Mouse (Mus musculus) right cerebral cortex, postnatal 14 days (tissue): ENCODE data around the gene Acadl.

Experiments
- DNase-seq: peaks from one replicate; pipeline ENCODE4 v3.0.0; 2022

Acadl gene

GRCm38 (mm10) chr1:66862712-66863511, at the start of gene Acadl:
TSS of gene Acadl (minus strand) at chr1:66863277.
- DNase-seq, result peak; percentile 58

DNA sequence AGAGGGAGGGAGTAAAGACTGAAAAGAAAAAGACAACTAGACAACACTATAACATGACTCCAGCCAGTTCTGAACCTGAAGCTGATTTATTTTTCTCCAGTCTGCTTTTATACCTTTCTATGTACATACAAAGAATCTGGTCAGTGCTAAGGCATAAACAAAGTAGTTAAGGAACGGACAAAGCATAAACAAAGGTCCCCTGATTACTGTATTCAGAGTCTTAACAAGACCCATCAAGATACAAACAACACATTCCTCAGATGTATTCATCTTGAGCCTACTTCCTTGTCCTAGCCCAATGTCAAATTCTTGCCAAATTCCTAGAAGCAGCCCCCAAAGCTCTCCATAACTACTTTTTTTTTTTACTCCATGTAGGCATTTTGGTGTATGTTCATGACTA, 49.2 kb upstream of the Acadl start:
- no peak for DNase-seq

DNA sequence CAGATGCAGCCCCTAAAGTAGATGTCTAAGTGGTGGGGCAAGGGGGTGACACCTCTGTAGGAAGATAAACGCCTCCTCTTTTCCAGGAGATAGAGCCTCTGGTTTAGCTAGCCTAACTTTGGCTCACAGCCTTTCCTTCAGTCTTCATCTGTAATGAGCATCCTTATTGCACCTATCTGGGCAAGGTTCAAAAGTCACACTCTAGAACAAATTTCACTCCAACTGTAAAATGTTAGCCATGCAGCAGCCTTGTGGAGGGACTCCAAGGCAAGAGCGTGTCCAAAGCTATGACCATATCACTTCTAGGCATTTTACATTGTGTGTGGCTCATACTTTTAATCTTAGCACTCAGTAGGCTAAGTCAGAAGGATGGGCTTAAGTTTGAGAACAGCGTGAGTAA, 39.5 kb upstream of the Acadl start:
- no peak for DNase-seq

GRCm38 (mm10) chr1:66900946-66901345, 37.9 kb upstream of the Acadl start:
- DNase-seq, result no peak

DNA sequence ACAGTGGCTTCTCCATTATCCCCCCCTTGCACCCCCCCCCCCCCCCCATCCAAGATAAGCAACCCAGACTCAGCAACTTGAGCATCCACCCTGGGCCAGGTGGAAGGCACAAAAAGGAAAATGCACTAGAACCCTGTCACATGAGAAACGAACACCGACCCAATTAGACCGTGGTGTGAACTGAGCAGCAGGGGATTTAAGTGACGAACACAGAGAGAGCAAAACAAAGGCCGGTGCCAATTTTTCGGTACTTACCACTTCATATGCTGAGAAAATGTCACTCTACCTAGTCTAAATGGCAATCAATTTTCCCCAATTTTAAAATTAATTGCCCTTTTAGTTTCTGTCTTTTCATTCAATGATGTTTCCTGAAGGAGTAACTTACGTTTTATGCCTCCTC, 35.2 kb upstream of the Acadl start:
- DNase-seq, result no peak

DNA sequence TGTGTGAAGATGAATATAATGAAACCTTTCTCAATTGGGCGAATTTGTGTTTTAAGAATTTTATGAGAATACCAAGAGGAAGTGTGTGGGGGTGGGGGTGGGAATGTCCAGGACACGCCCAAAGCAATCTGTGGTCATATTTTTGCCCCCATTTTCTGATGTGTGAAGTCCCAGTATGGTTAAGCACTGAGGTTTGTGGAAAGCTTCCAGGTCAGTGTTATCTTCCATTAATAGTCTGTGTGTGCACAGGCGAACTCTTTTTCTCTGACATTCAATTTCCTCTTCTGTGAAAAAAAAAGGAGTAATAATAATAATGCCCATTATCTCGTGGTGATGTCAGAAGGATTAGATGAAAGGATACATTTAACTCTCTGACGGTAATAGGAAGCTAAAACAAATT, 33.5 kb upstream of the Acadl start:
- no peak for DNase-seq

DNA sequence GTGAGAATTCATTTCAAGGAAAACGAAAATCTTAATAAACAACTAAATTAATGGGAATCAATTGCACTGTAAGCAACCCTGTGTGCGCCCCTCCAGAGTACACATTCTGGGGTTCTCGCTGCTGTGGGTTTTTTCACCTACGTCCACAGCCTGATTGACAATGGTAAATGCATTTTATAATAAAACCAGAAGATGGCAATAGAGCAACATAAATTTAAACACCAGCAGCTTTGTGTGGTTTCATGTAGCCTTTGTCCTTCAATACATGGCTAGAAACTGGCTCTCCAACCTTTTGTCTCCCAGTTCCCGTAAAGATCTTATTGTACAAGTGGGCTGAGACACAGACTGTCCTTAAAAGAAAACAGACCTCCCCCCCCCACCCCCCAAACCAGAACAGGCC, 33.0 kb upstream of the Acadl start:
- DNase-seq, result no peak

GRCm38 (mm10) chr1:66895837-66896118, 32.7 kb upstream of the Acadl start:
- DNase-seq, result peak; percentile 38

DNA sequence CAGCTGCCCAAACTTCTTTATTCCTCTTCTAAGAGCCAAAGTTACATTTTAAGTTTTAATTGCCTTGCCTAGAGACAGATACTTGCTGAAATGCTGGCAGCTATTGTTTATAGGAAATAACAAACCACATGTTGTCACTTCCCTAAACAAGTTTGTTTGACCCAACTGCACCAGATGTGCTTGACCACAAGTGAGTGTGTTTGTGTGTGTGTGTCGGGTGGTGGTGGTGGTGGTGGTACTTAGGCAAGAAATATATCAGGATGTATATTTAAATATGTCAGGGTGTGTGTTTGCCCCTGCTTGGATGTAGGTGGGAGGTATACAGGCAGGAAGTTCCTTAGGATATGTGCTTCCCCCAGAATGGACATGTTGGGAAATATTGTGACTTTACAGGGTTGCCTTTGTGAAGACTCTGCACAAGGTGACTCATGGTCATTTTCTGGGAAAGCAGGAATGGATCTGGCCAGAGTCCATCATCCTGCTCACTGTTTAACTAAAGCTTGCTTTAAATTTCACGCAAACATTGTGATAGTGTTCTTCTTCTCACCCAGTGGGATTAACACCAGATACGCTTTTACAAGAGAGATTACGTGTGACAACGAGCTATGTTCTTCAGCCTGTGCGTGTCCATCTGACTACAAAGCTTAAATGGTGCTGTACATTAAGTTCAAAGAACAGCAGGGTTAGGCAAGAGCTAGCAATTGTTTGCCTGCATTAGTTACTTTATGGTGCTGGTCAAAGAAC, 32.2 kb upstream of the Acadl start:
- DNase-seq, result no peak

GRCm38 (mm10) chr1:66887175-66887574, 24.1 kb upstream of the Acadl start:
- DNase-seq, result no peak

GRCm38 (mm10) chr1:66880217-66880616, 17.1 kb upstream of the Acadl start:
- DNase-seq, result no peak

DNA sequence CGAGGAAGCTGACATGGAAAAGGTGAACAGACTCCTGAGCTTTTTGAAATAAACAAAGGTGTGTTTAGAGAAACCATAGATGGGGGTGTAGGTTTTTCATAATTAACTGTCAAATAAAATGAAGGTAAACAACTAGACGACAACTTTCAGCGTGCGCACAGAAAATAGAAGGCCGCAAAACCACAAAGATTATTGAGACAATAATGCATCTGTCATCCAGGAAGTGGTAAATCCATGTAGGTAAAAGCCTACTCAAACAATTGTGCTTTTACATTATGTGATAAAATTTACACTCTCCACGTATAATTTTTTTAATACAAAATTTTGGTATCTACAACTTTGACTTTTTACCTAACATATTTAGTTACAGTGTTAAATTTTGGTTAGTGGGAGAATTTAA, 11.7 kb upstream of the Acadl start:
- no peak for DNase-seq

GRCm38 (mm10) chr1:66871591-66871990, 8.5 kb upstream of the Acadl start:
- DNase-seq, result peak; percentile 13

DNA sequence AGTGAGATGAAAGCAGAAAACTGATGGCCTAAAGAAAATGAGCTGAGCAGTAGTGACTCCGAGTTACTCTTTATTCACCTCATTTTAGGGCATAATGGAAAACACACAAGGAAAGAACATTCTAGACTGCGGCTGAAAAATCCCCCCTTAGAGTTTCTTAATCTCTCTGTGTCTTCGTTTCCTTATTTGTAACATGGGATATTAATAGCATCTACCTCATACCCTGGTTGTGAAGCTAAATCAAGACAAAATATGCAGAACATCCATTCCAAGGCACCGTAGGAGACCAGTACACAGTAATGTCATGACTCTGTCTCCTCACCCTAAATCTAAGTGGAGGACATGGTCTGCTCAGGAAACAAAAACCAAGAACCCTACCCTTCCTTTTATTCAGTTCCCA, 2.6 kb upstream of the Acadl start:
- no peak for DNase-seq

DNA sequence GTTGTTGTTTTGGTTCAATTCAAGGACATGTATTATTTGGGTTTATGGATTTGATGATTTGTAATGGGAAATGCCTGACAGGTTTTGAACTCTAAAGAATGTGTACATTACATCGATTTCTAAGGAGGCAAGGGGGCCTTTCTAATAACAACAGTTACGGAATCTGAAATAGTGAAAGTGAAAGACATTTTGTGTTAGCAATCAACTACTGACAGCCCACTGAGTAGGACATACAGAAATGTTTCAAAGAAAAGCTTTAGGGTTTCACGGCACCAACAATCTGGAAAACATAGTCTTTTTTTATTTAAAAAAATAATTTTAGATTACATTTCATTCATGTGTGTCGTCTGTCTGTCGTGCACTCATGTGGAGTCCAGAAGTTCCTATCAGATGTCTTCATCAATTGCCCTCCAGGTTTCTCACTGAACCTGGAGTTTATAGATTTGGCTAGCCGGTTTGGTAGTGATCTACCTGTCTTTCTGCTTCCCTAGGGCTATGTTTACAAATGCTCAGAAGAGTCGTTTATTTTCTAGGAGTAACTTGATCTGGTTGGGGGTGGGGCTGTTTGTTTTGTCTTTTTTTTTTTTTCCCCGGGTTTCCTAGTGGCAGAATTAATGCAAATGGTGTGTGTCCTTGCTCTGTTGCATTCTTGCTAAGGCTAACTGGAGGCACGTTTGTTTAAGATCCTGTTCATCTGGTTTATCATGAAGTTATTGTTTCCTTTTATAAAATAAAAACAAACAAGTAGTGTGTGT, 841 bp upstream of the Acadl start:
- no peak for DNase-seq

- no peak for DNase-seq
These were observed 1.1 kb downstream of the Acadl start for GRCm38 (mm10) chr1:66861764-66862672.

DNA sequence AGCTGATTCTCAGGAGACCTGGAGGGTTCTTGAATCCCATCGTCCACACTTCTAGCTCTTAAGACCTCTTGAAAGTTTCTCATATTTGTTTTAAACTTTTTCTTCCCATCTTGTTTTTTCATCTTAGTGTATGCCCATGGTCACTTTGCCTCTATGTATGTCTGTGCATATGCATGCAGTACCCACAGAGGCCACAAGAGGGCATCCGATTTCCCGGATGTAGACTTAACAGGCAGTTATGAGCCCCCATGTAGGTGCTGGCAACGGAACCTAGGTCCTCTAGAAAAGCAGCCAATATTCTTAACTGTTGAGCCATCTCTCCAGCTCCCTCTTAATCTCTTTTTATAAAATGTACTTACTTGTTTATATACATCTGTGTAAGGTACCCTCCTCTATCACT, 15.6 kb downstream of the Acadl start:
- DNase-seq, result no peak

- no peak for DNase-seq
These were observed 17.3 kb downstream of the Acadl start for GRCm38 (mm10) chr1:66845690-66846318.

- DNase-seq, result no peak
These were observed 21.1 kb downstream of the Acadl start for GRCm38 (mm10) chr1:66841938-66842337.

GRCm38 (mm10) chr1:66841510-66841909, 21.6 kb downstream of the Acadl start:
- no peak for DNase-seq

DNA sequence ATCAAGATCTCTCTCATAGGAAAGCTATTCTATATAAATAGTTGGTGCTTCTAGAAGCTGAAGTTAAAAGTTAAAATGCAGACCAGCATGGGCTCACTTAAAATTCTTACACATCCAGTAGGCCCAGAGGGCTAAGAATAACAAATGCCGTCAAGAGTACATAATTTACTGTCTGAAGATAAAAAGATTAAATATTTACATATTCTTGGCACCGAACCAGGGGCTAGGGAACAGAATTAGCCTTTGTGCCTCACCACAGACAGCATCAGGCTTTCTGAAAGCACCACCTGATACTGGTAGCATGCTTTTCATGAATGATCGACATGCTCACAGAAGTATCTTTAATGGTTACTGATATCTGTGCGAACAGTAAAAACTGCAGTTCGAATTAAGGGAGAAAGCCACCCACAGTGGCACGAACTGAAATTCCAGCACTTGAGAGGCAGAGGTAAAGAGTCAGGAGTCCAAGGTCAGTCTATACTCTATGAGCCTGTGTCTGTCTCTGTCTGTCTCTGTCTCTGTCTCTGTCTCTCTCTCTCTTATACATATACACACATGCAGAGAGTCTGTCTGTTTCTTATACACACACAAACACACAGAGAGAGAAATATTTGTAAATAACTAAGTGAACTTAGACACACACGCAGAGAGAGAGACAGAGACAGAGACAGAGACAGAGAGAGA, 23.2 kb downstream of the Acadl start:
- no peak for DNase-seq

GRCm38 (mm10) chr1:66839135-66839534, 23.9 kb downstream of the Acadl start:
- DNase-seq, result no peak
